Comparison of ENCODE assay signal across 8 mouse cellular contexts in the genomic region with DNA sequence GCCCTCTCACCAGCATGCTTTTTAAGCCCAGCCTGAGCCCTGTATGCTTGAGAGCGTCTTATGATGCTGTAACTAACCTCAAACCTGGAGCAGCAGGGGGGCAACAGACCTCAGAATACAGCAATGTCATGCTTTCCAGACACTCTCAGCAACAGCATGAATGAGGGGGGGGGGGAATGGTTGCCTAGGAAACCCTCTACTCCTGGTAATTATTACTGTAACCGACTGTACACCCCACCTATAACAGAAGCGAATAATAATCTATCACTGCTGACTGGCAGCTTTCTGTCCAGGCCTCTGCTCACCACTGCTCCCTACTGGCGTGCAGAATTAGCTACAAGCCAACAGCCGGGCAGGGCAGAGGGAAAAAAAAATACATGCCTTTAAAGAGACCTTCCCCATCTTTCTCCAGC.
DNase-seq lines count a peak whose midpoint lies in the region; ATAC-seq and TF ChIP-seq lines count a peak whose summit lies in the region.

No protein-coding gene starts in this region.

- DNase-seq in heart, postnatal 14 days = peak; percentile 43 to 55
- peak; percentile 90 for DNase-seq in cerebellum, postnatal 10 days
- DNase-seq in hindbrain, embryonic 11.5 days (ENCODE audit: low spot score) = peak; percentile 70
- peak; percentile 62 for DNase-seq in lung, postnatal 10 days
- peak; percentile 5 for DNase-seq in splenic B cell, adult 2 months (ENCODE audit: low read depth, low spot score)
- DNase-seq in urinary bladder, postnatal 36 days (ENCODE audit: low spot score in 2 of 2) = no peak

- H3K4me3 ChIP-seq in heart, embryonic 12.5 days = no peak overlapping the region
- no peak overlapping the region for H3K4me3 ChIP-seq in ES-Bruce4 (ENCODE audit: low read depth, low read length)
- H3K4me3 ChIP-seq in hindbrain, embryonic 11.5 days (ENCODE audit: low read depth, low read length) = no peak overlapping the region

- no peak overlapping the region for H3K4me2 ChIP-seq in heart, embryonic 12.5 days
- H3K4me2 ChIP-seq in hindbrain, embryonic 11.5 days (replicated peaks; ENCODE audit: low read depth, low read length) = no peak overlapping the region

- TF ChIP-seq POLR2A in ES-Bruce4 (IDR thresholded peaks at IDR 0.05; ENCODE audit: insufficient read depth, low read length) = no peak

- H3K9ac ChIP-seq in heart, embryonic 12.5 days = no peak overlapping the region
- no peak overlapping the region for H3K9ac ChIP-seq in ES-Bruce4 (ENCODE audit: low read depth, poor library complexity, severe bottlenecking)
- no peak overlapping the region for H3K9ac ChIP-seq in hindbrain, embryonic 11.5 days (ENCODE audit: low read depth, low read length)

- 31% methylated on average over 5 of the region's 5 CpGs for WGBS in heart, embryonic 12.5 days
- WGBS in hindbrain, embryonic 11.5 days = 23% methylated on average over 5 of the region's 5 CpGs

- H3K4me1 ChIP-seq in heart, embryonic 12.5 days (replicated peaks) = peaks cover 7% of the 10 kb centered on the region
- H3K4me1 ChIP-seq in ES-Bruce4 (ENCODE audit: control insufficient read depth, insufficient read depth, low read length) = peaks cover 3% of the 10 kb centered on the region
- H3K4me1 ChIP-seq in hindbrain, embryonic 11.5 days (replicated peaks; ENCODE audit: control insufficient read depth, insufficient read depth, low read length) = peaks cover 13% of the 10 kb centered on the region; the same call in 1 of the 2 replicates

- no peak overlapping the region for H3K27ac ChIP-seq in heart, embryonic 12.5 days (ENCODE audit: poor library complexity, severe bottlenecking)
- no peak overlapping the region for H3K27ac ChIP-seq in ES-Bruce4 (ENCODE audit: insufficient read depth, low read length)
- peak overlapping the region; percentile 1; the same call in 1 of the 2 replicates for H3K27ac ChIP-seq in hindbrain, embryonic 11.5 days (ENCODE audit: low read depth, low read length)

- H3K27me3 ChIP-seq in heart, embryonic 12.5 days (replicated peaks) = no peaks in the 10 kb centered on the region; the same call in 1 of the 2 replicates
- H3K27me3 ChIP-seq in ES-Bruce4 (ENCODE audit: control insufficient read depth, insufficient read depth, low read length, poor library complexity, severe bottlenecking) = no peaks in the 10 kb centered on the region
- H3K27me3 ChIP-seq in hindbrain, embryonic 11.5 days (ENCODE audit: control insufficient read depth, insufficient read depth, low read length) = no peaks in the 10 kb centered on the region
- no peaks in the 10 kb centered on the region for H3K27me3 ChIP-seq in splenic B cell, adult 2 months (ENCODE audit: control insufficient read depth, insufficient read depth, low read length, poor library complexity, severe bottlenecking)

- H3K9me3 ChIP-seq in heart, embryonic 12.5 days (replicated peaks) = no peaks in the 10 kb centered on the region
- no peaks in the 10 kb centered on the region for H3K9me3 ChIP-seq in ES-Bruce4 (replicated peaks; ENCODE audit: control insufficient read depth, insufficient read depth, low read length, poor library complexity, severe bottlenecking)
- H3K9me3 ChIP-seq in hindbrain, embryonic 11.5 days (ENCODE audit: control insufficient read depth, low read length) = no peaks in the 10 kb centered on the region

- 0 out of 2 replicates have a peak, but pooled peaks cover 3% of the 10 kb centered on the region for H3K36me3 ChIP-seq in heart, embryonic 12.5 days
- peaks cover 4% of the 10 kb centered on the region; the same call in 1 of the 2 replicates for H3K36me3 ChIP-seq in ES-Bruce4 (ENCODE audit: control insufficient read depth, insufficient read depth, low read length, poor library complexity, severe bottlenecking)
- no peaks in the 10 kb centered on the region for H3K36me3 ChIP-seq in hindbrain, embryonic 11.5 days (ENCODE audit: control insufficient read depth, insufficient read depth, low read length)
- H3K36me3 ChIP-seq in splenic B cell, adult 2 months (ENCODE audit: control insufficient read depth, insufficient read depth, low read length, poor library complexity, severe bottlenecking) = no peaks in the 10 kb centered on the region

- TF ChIP-seq EP300 in ES-Bruce4 (IDR thresholded peaks at IDR 0.05; ENCODE audit: insufficient read depth, low read depth, low read length) = no peak

- TF ChIP-seq CTCF in ES-Bruce4 (IDR thresholded peaks at IDR 0.05; ENCODE audit: low read depth, low read length) = peak; percentile 77

- intact Hi-C loops in heart, postnatal 14 days (cut with DNase I) = loop anchor here (2.0 kb wide), 1 partner anchor 560 kb away; no protein-coding TSS in a partner anchor

- ATAC-seq in heart, embryonic 12.5 days (ENCODE audit: insufficient number of reproducible peaks, low FRiP score) = no peak
- peak; percentile 58 for ATAC-seq in hindbrain, embryonic 11.5 days (ENCODE audit: low FRiP score)

Comparison
In these comparisons a context has a peak if more than half of its experiments do, and no peak if none do; other contexts are left out.
1. DNase-seq: peak in heart, postnatal 14 days (2 of 2), cerebellum, postnatal 10 days (2 of 2), hindbrain, embryonic 11.5 days (single experiment), lung, postnatal 10 days (single experiment) and splenic B cell, adult 2 months (single experiment); none in urinary bladder, postnatal 36 days (0 of 2).